Mouse (Mus musculus) spleen, adult 2 months (tissue): Measurements from ENCODE around the gene Cdh13.

Source experiments
- CTCF ChIP-seq: fragments of 200-500 bp; IDR thresholded peaks from 2 replicates; pipeline ENCODE4 v1.5.1; 2011; ENCODE audit warnings: mild to moderate bottlenecking, inconsistent platforms; ENCODE audit not compliant: insufficient read depth, insufficient read length, insufficient replicate concordance; ENCODE audit errors: extremely low read depth
- POLR2A ChIP-seq: fragments of 200-500 bp; IDR thresholded peaks from 2 replicates; pipeline ENCODE4 v1.6.1; 2011; ENCODE audit warnings: low read depth, low read length, inconsistent platforms

DNA sequence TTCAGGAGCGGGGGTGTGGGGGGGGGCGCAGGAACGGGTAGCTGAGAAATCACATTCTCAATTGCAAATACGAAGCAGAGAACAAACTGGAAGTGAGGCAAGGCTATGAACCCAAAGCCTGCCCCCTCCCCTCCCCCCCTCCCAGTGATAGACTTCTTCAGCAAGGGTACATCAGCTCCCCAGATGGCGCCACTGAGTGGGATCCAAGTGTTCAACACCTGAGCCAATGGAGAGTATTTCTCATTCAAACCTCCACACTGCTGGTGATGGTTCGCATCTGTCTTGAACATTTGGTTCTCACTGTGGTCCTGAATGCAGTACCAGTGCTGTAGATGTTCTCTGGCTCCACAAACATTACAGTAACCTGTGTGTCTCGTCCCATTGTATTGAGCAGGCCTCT, 6.0 kb downstream of the Cdh13 start:
- TF ChIP-seq CTCF (no peak), POLR2A (no peak)
